Mouse (Mus musculus) embryonic fibroblast, embryonic 13.5 days (primary cell): Measurements from ENCODE around the gene Hspg2. TPM values are rescaled to one million over a fixed set of nuclear protein-coding genes. Genes with fewer than 3 reads are reported as not detected.
A peak's percentile ranks its signal among the peaks of the same experiment; 100 is the strongest.
"Not testable (repeated sequence)": the region's sequence is repeated elsewhere in the genome, so short reads cannot be mapped to it uniquely, and the experiment has no call there.

Experiments
- H3K27ac ChIP-seq: 2 replicates; pipeline ENCODE4 v1.5.1; 2012; ENCODE audit warnings: low read length, control low read depth, inconsistent platforms; ENCODE audit not compliant: insufficient read depth
- H3K4me1 ChIP-seq: 2 replicates; pipeline ENCODE4 v1.6.1; 2011; ENCODE audit warnings: low read length; ENCODE audit not compliant: control insufficient read depth, insufficient read depth
- H3K4me3 ChIP-seq: 2 replicates; pipeline ENCODE4 v1.5.1; 2011; ENCODE audit warnings: mild to moderate bottlenecking, control low read depth, low read length; ENCODE audit not compliant: insufficient read depth
- CTCF ChIP-seq: IDR thresholded peaks from 2 replicates; pipeline ENCODE4 v1.5.1; 2011; ENCODE audit warnings: mild to moderate bottlenecking, control low read depth, low read length, moderate library complexity, borderline replicate concordance; ENCODE audit not compliant: insufficient read depth
- POLR2A ChIP-seq: IDR thresholded peaks from 2 replicates; pipeline ENCODE4 v1.6.1; 2011; ENCODE audit warnings: low read depth, mild to moderate bottlenecking, control low read depth, low read length, moderate library complexity
- polyA plus RNA-seq: library from polyadenylated mRNA; stranded (reverse); fragments of >200 nt; gene quantifications from 2 replicates; pipeline ENCODE4 v1.2.4, GENCODE M21; 2011; ENCODE audit warnings: low read depth; ENCODE audit not compliant: missing spikeins, insufficient read length

The Hspg2 gene
- polyA plus RNA-seq, 1 experiment = 271 TPM

- Histone ChIP-seq H3K27ac (no peak overlapping the region), H3K4me3 (no peak overlapping the region), H3K4me1 (no peaks in the 10 kb centered on the region)
- TF ChIP-seq CTCF (no peak), POLR2A (no peak)
Measured at GRCm38 (mm10) chr4:137553466-137553865, 84.9 kb downstream of the Hspg2 start.

GRCm38 (mm10) chr4:137556673-137557210 lies 88.2 kb downstream of the Hspg2 start:
- Histone ChIP-seq H3K4me1 (no peaks in the 10 kb centered on the region), H3K4me3 (no peak overlapping the region), H3K27ac (no peak overlapping the region)
- no peak for TF ChIP-seq POLR2A
- TF ChIP-seq CTCF = no peak

GRCm38 (mm10) chr4:137569873-137570272 lies 101.3 kb downstream of the Hspg2 start:
- no peaks in the 10 kb centered on the region for H3K4me1 ChIP-seq
- no peak overlapping the region for H3K4me3 ChIP-seq
- TF ChIP-seq CTCF (no peak), POLR2A (no peak)
- H3K27ac ChIP-seq = no peak overlapping the region

GRCm38 (mm10) chr4:137574469-137574868 lies 105.9 kb downstream of the Hspg2 start, which contains the start of gene Ldlrad2:
Gene Ldlrad2 (minus strand): TSS chr4:137574569.
- Histone ChIP-seq H3K4me3 (no peak within 1 kb of the TSS), H3K27ac (no peak within 1 kb of the TSS)

GRCm38 (mm10) chr4:137577486-137577885 lies 108.9 kb downstream of the Hspg2 start:
- Histone ChIP-seq H3K27ac (no peak overlapping the region), H3K4me1 (no peaks in the 10 kb centered on the region), H3K4me3 (no peak overlapping the region)
- no peak for TF ChIP-seq CTCF
- no peak for TF ChIP-seq POLR2A

More at GRCm38 (mm10) chr4:137574469-137574868, 105.9 kb downstream of the Hspg2 start, which contains the start of gene Ldlrad2:
- no peaks in the 10 kb centered on the region for H3K4me1 ChIP-seq
- no peak for TF ChIP-seq POLR2A
- TF ChIP-seq CTCF = no peak

GRCm38 (mm10) chr4:137578181-137578845 lies 109.7 kb downstream of the Hspg2 start:
- Histone ChIP-seq H3K4me3 (no peak overlapping the region), H3K27ac (no peak overlapping the region), H3K4me1 (no peaks in the 10 kb centered on the region)
- TF ChIP-seq POLR2A = no peak
- 0 out of 2 replicates have a peak, but pooled peaks have one; percentile 15 for TF ChIP-seq CTCF

- Histone ChIP-seq H3K27ac (no peak overlapping the region), H3K4me3 (no peak overlapping the region), H3K4me1 (no peaks in the 10 kb centered on the region)
- no peak for TF ChIP-seq CTCF
- TF ChIP-seq POLR2A = no peak
Measured at GRCm38 (mm10) chr4:137579789-137580188, 111.2 kb downstream of the Hspg2 start.

- H3K4me1 ChIP-seq = no peaks in the 10 kb centered on the region
- no peak for TF ChIP-seq POLR2A
- TF ChIP-seq CTCF = no peak
- no peak overlapping the region for H3K4me3 ChIP-seq
- H3K27ac ChIP-seq = no peak overlapping the region
Measured at GRCm38 (mm10) chr4:137580299-137580698, 111.7 kb downstream of the Hspg2 start.

GRCm38 (mm10) chr4:137581815-137582214 lies 113.2 kb downstream of the Hspg2 start:
- H3K4me1 ChIP-seq = no peaks in the 10 kb centered on the region
- no peak overlapping the region for H3K27ac ChIP-seq
- no peak for TF ChIP-seq POLR2A
- no peak for TF ChIP-seq CTCF
- no peak overlapping the region for H3K4me3 ChIP-seq

GRCm38 (mm10) chr4:137589095-137589494 lies 120.5 kb downstream of the Hspg2 start:
- H3K4me1 ChIP-seq, H3K27ac ChIP-seq: not testable (repeated sequence)

More at GRCm38 (mm10) chr4:137589095-137589494, 120.5 kb downstream of the Hspg2 start:
- H3K4me3 ChIP-seq = not testable (repeated sequence)
